Mouse (Mus musculus) neural tube, embryonic 14.5 days (tissue): ENCODE measurements around the gene Hdac9. TPM values are rescaled to one million over a fixed set of nuclear protein-coding genes. Genes with fewer than 3 reads are reported as not detected.

Experiments used
- ATAC-seq: fragments of 200-750 bp; cut with Nextera tagmentation; 2 replicates; pipeline ENCODE4 v1.8.0; 2017; ENCODE audit warnings: low read depth, mild to moderate bottlenecking, moderate TSS enrichment, moderate library complexity
- H3K27ac ChIP-seq: fragments of 300-500 bp; sonication (generic); 2 replicates; pipeline ENCODE4 v1.5.1; 2014; ENCODE audit warnings: low read depth, mild to moderate bottlenecking, control low read depth, low read length, moderate library complexity, mixed read lengths
- H3K27me3 ChIP-seq: fragments of 300-500 bp; sonication (generic); 2 replicates; pipeline ENCODE4 v1.6.1; 2014; ENCODE audit warnings: low read length; ENCODE audit not compliant: control insufficient read depth, insufficient read depth
- H3K36me3 ChIP-seq: fragments of 300-500 bp; sonication (generic); 2 replicates; pipeline ENCODE4 v1.6.1; 2014; ENCODE audit warnings: low read length, mixed read lengths; ENCODE audit not compliant: control insufficient read depth, insufficient read depth
- H3K4me1 ChIP-seq: fragments of 300-500 bp; sonication (generic); 2 replicates; pipeline ENCODE4 v1.6.1; 2014; ENCODE audit warnings: low read length; ENCODE audit not compliant: control insufficient read depth, insufficient read depth
- H3K4me2 ChIP-seq: fragments of 300-500 bp; sonication (generic); 2 replicates; pipeline ENCODE4 v1.6.1; 2014; ENCODE audit warnings: mild to moderate bottlenecking, low read depth, low read length, control low read depth
- H3K4me3 ChIP-seq: fragments of 300-500 bp; sonication (generic); 2 replicates; pipeline ENCODE4 v1.5.1; 2014; ENCODE audit warnings: low read depth, low read length, control low read depth, mixed read lengths
- H3K9ac ChIP-seq: fragments of 300-500 bp; sonication (generic); replicated peaks from 2 replicates; pipeline ENCODE4 v1.6.1; 2014; ENCODE audit warnings: low read depth, mild to moderate bottlenecking, control low read depth, low read length, mixed read lengths
- H3K9me3 ChIP-seq: fragments of 300-500 bp; sonication (generic); 2 replicates; pipeline ENCODE4 v1.6.1; 2016; ENCODE audit warnings: low read length; ENCODE audit not compliant: control insufficient read depth
- WGBS: fragments of 180-500 bp; shearing (Covaris S2); extraction: QIAGEN DNeasy Blood & Tissue Kit; methylation state at CpG from one replicate; pipeline ENCODE4 v1.1.7; 2014; 5-methylcytosine and 5-hydroxymethylcytosine counted together
- polyA plus RNA-seq: library from polyadenylated mRNA; unstranded; fragments of >200 nt; fragmentation: Nextera tagmentation; extraction: Ambion mirVana; gene quantifications from 2 replicates; pipeline ENCODE4 v1.2.1, GENCODE M21; 2014

Gene Hdac9
- polyA plus RNA-seq, 1 experiment from 2014 or later, result 14.1 TPM

- Histone ChIP-seq H3K27ac (no peak overlapping the region), H3K36me3 (no peaks in the 10 kb centered on the region), H3K9ac (no peak overlapping the region), H3K9me3 (no peaks in the 10 kb centered on the region), H3K4me2 (no peak overlapping the region), H3K4me1 (peaks cover 3% of the 10 kb centered on the region; the same call in 1 of the 2 replicates), H3K27me3 (no peaks in the 10 kb centered on the region), H3K4me3 (no peak overlapping the region)
- ATAC-seq, result peak; percentile 28; the same call in 1 of the 2 replicates
- WGBS, result 39% methylated on average over 6 of the region's 6 CpGs
These were observed 96.7 kb downstream of the Hdac9 start for GRCm38 (mm10) chr12:34820229-34820628.

DNA sequence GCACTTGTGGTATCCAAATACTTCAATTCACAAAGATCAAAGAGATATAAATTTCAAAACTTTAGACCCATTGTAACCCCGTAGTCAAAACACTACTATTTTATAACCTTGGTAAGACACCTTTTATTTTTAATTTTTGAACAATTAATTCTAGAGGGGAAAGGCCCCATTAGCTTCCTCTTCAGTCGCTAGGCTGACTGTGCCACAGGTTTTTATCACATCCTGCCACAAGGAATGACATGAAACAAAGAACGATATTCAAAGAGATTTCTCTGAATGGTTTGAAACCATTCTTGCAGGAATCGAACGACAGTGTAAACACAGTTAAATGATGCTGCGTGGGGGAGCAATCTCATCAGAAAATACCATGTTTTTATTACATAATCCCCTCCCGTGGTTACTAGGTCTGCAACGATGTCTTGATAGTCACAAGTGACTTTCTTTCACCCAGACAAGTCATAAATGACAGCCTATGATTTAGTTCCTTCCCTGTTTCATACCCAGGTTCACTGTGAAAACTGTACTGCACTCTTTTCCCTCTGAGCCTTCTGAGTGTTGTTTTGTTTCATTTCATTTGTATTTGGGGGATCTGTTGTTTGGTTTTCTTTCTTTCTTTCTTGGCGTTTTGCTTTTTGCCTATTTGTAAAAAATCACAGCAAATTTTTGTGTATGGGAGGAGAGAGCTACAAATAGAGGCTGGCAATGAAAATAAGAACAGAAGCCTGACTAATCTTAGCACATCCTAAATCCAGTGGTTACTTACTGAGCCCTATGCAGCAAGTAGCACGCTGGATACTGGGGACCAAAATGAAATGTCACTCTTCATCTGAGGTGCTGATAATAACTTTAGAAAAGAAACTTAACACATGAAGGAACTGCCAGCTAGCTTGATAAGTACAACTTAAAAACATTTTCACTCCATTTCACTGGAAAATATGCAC lies 105.0 kb downstream of the Hdac9 start:
- 65% methylated on average over 10 of the region's 10 CpGs for WGBS
- H3K27me3 ChIP-seq, result no peaks in the 10 kb centered on the region
- H3K4me2 ChIP-seq, result no peak overlapping the region
- no peak overlapping the region for H3K4me3 ChIP-seq
- no peaks in the 10 kb centered on the region for H3K36me3 ChIP-seq
- no peaks in the 10 kb centered on the region for H3K9me3 ChIP-seq
- no peaks in the 10 kb centered on the region for H3K4me1 ChIP-seq
- no peak overlapping the region for H3K27ac ChIP-seq
- no peak for ATAC-seq
- no peak overlapping the region for H3K9ac ChIP-seq

DNA sequence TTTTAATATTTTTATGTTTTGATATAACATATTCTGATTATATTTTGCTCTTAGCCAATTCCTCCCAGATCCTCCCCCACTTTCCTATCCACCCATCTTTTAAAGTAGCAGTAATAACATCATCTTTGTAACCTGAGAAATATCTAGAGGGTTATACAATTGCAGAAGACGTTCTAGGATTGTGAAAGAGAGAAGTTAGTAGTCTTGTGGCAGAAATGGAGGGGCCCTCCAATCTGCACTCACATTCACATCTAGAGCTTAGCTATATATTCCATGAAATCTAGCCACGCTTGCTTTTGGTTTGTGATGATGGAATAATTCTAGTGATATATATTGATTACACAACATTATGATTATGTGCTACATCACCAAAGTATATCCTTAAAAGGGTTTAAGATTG lies 106.7 kb downstream of the Hdac9 start:
- no peak for ATAC-seq
- Histone ChIP-seq H3K9me3 (no peaks in the 10 kb centered on the region), H3K27me3 (no peaks in the 10 kb centered on the region), H3K4me3 (no peak overlapping the region), H3K4me2 (no peak overlapping the region), H3K36me3 (no peaks in the 10 kb centered on the region), H3K27ac (no peak overlapping the region), H3K4me1 (no peaks in the 10 kb centered on the region), H3K9ac (no peak overlapping the region)
- 85% methylated on average over 2 of the region's 2 CpGs for WGBS

DNA sequence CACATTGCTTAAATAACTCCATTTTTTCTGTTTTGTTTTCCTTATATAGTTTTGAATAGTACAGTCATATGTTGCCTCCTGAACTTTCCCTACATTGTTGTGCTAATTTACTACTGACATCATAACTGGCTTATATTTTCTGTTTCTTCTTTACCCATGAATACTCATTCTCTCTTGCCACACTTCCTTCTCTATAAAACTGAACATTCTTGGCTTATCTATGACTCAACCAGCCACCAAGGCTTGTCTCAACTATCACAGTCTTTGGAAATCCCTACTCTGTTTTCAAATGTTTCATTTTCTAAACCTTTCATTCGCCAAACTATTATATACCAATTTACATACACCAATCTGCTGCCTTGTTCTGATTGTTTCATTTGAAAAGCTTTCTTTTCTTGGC lies 108.7 kb downstream of the Hdac9 start:
- Histone ChIP-seq H3K27ac (no peak overlapping the region), H3K9ac (no peak overlapping the region), H3K9me3 (no peaks in the 10 kb centered on the region), H3K4me3 (no peak overlapping the region), H3K27me3 (no peaks in the 10 kb centered on the region), H3K4me1 (no peaks in the 10 kb centered on the region), H3K4me2 (no peak overlapping the region), H3K36me3 (no peaks in the 10 kb centered on the region)
- ATAC-seq, result no peak
- WGBS, result 88% methylated on average over 1 of the region's 1 CpGs

DNA sequence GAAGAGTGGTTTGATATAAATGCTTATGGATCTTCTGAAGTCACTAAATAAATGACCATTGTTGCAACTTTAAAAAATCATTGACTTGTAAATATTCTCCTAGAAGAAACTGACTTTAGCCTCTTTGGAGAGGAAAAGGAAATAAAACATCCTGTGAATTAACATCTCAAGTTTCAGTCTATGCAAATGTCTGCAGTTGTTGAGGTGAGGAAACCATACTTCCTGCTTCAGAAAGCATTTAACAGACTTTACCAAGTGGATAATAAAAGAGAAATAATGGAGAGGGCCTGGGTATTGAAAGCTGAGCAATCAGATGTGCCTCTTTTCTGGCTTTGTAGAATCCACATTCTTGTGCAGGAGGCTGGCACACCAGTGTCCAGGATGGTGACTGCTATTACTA lies 110.4 kb downstream of the Hdac9 start:
- Histone ChIP-seq H3K36me3 (no peaks in the 10 kb centered on the region), H3K4me1 (no peaks in the 10 kb centered on the region), H3K27ac (no peak overlapping the region), H3K4me3 (no peak overlapping the region), H3K27me3 (no peaks in the 10 kb centered on the region), H3K4me2 (no peak overlapping the region), H3K9ac (no peak overlapping the region), H3K9me3 (no peaks in the 10 kb centered on the region)
- ATAC-seq, result no peak

GRCm38 (mm10) chr12:34803721-34804120 lies 113.2 kb downstream of the Hdac9 start:
- no peaks in the 10 kb centered on the region for H3K36me3 ChIP-seq
- no peak for ATAC-seq
- H3K27me3 ChIP-seq, result no peaks in the 10 kb centered on the region
- no peaks in the 10 kb centered on the region for H3K4me1 ChIP-seq
- no peak overlapping the region for H3K4me2 ChIP-seq
- H3K4me3 ChIP-seq, result no peak overlapping the region
- H3K9ac ChIP-seq, result no peak overlapping the region
- H3K27ac ChIP-seq, result no peak overlapping the region
- H3K9me3 ChIP-seq, result no peaks in the 10 kb centered on the region
- 85% methylated on average over 2 of the region's 2 CpGs for WGBS

DNA sequence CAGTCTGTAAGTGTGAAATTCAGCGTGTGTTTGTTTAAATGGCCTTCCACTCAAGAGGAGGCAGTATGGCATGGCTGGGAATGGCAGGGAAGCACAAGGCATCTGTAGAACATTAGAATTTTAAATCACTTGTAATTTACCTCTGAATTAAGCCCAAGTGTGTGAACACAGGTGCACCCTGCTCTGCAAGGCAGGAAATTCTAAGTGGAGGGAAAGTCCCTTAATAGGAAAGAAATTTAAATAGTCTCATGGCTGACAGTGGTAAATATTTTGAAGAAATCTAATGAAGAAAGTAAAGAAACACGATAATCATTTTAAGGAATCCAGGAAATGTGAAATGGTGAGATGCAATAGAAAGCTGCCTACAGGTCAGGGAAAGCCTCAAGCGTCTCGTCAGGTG lies 114.6 kb downstream of the Hdac9 start:
- ATAC-seq, result no peak
- 76% methylated on average over 4 of the region's 4 CpGs for WGBS
- H3K4me3 ChIP-seq, result no peak overlapping the region
- no peaks in the 10 kb centered on the region for H3K9me3 ChIP-seq
- no peak overlapping the region for H3K9ac ChIP-seq
- H3K27ac ChIP-seq, result no peak overlapping the region
- no peaks in the 10 kb centered on the region for H3K4me1 ChIP-seq
- no peak overlapping the region for H3K4me2 ChIP-seq
- no peaks in the 10 kb centered on the region for H3K36me3 ChIP-seq
- no peaks in the 10 kb centered on the region for H3K27me3 ChIP-seq

GRCm38 (mm10) chr12:34801752-34802151 lies 115.1 kb downstream of the Hdac9 start:
- H3K4me3 ChIP-seq, result no peak overlapping the region
- no peaks in the 10 kb centered on the region for H3K36me3 ChIP-seq
- no peaks in the 10 kb centered on the region for H3K27me3 ChIP-seq
- H3K27ac ChIP-seq, result no peak overlapping the region
- no peak overlapping the region for H3K9ac ChIP-seq
- H3K9me3 ChIP-seq, result no peaks in the 10 kb centered on the region
- H3K4me2 ChIP-seq, result no peak overlapping the region
- H3K4me1 ChIP-seq, result no peaks in the 10 kb centered on the region
- no peak for ATAC-seq

- no peak overlapping the region for H3K4me3 ChIP-seq
- WGBS, result 77% methylated on average over 2 of the region's 2 CpGs
- no peak overlapping the region for H3K9ac ChIP-seq
- no peak overlapping the region for H3K27ac ChIP-seq
- H3K9me3 ChIP-seq, result no peaks in the 10 kb centered on the region
- ATAC-seq, result no peak
- peaks cover 1% of the 10 kb centered on the region; the same call in 1 of the 2 replicates for H3K4me1 ChIP-seq
- no peaks in the 10 kb centered on the region for H3K27me3 ChIP-seq
- no peak overlapping the region for H3K4me2 ChIP-seq
- H3K36me3 ChIP-seq, result no peaks in the 10 kb centered on the region
These were observed 119.5 kb downstream of the Hdac9 start for GRCm38 (mm10) chr12:34797389-34797788.
